Mouse (Mus musculus) layer of hippocampus, adult 9-11 months (tissue): ENCODE results near the gene AA986860.
A peak's percentile ranks its signal among the peaks of the same experiment; 100 is the strongest.

ENCODE experiments used
- DNase-seq: peaks from one replicate; pipeline ENCODE4 v3.0.0; 2022

The AA986860 gene

DNA sequence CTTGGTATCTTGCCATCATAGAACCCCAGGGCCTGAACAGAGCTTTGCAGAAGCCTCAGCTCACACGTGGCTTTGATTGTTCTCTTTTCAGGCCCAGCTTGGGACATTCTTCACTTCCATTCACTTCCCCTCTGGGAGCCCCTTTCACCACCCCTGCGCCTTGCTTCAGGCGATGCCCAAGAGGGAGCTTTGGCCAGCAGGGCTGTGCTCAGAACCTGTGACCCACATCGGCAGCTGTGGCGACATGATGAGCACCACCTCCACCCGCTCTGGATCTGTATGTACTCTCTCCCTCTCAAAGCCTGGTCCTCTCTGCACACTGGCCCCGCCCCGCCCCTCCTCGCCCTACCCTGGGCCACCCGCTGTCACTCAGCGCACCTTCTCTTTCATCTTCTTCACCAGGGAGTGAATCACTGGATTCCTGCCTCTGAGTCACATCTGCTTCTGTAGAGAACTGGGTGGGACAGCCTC lies 5.7 kb downstream of the AA986860 start:
- no peak for DNase-seq

DNA sequence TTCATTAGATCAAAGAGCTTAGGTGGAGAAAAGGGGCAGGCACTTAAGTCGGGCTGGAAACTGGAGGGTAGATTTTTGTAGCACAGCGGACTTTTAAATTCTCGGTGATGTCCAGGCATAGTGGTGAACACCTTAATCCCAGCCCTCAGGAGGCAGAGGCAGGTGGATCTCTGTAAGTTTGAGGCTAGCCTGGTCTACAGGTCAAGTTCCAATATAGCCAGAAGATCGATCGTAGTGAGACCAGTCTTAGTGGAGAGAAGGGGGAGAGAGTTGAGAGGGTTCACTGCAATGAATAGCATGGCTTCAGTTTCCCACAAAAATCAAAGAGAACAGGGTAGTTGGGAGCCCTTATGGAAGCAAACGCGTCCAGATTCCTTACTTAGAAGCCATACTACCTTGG lies 6.1 kb downstream of the AA986860 start:
- no peak for DNase-seq

DNA sequence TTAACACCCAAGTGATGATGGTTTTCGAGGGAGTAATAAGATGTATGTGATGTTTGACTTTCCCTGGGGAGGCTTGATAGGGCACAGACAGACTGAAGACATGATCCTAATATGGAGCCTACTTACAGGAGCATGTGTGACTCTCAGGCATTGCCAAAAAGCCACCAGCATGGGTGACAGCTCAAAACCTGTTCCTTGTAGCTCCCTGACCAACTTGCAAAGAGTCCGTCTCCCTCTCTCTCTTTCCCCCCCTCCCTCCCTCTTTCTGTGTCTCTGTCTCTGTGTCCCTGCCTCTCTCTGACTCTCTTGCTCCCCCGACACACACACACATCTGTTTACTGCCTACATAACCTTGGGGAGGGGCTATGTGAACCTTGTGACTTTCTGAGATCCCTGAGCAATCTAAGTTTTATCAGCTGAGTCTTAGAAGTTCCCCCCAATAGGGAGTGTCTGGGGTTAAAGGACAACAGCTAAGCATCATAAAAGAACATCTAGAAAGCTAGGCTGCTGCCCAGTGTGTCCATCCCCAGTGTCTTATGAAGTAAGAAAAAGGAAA lies 6.9 kb downstream of the AA986860 start:
- DNase-seq = no peak

DNA sequence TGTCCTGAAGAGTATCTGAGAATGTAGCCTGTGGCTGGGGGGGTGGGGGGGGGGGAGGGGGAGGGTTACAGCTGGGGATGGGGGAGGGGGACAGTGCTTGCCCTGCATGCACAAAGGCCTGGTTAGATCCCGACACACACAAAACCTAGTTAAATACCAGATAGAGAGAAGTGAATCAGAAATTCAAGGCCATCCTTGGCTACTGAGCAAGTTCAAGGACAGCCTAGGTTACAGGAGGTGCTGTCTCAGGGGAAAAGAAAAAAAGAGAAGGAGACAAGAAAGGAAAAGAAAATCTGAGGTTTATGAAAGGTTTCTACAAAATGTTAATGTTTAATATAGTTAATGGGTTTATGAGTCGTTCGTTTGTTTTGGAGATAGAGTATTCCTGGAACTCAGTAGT lies 7.9 kb downstream of the AA986860 start:
- DNase-seq = no peak

DNA sequence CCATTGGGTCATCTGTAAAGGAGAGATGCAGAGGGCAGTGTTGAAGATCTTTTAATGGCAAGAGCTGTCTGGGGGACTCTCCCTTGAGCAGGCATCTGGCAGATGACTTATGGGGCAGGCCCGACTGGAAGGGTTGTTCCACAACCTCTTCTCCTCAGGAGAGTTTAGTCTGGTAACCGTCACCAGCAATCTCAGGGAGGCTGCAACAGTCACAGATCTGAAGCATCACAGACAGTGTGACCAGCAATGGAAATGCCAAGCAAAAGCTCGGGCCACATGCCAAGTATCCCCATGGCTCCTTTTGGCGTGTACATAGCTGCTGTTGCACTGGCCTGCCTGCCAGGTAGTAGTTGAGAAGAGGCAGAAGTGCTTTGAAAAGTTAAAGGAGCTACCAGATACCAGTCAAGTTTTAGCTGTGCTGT lies 8.5 kb downstream of the AA986860 start:
- no peak for DNase-seq

DNA sequence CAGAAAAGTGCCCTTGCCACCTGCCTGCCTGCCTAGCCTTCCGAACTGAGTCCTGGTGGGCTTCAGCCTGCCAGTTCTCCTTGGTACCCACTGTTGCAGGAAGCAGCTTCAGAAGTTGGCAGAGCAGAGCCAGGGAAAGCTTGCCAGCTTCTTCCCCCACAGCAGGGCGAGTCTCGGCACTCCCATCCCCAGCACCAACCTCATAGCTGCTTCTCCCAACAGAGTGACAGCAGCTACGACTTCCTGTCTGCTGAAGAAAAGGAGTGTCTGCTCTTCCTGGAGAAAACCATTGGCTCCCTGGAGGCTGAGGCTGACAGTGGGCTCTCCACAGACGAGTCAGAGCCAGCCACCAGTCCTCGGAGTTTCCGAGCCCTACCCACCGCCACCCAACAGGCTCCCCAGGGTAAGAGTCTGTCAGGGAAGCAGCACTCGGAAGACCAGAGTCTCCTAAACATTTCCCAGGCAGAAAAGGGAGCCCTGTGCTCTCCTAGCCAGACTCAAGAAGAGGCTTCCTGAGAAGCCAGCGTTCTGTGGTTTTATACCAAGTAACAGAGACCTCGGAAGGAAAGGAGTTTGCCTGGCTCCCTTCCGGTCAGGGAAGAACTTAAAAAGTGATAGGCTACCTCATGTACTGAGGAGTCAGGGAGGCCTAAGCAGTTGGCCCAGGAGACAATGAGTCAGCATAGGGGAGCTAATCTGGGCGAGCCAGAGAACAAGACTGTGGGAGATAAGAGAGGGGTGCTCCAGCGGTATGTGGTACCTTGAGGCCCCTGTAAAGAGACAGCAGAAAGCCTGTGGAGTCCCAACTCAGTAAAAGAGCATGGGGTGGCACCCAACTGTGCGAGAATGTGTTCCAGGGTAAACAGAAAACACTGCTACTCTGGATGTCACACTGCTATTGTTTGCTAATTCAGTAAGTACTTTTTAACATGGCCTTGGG lies 9.3 kb downstream of the AA986860 start:
- DNase-seq = peak; percentile 70

DNA sequence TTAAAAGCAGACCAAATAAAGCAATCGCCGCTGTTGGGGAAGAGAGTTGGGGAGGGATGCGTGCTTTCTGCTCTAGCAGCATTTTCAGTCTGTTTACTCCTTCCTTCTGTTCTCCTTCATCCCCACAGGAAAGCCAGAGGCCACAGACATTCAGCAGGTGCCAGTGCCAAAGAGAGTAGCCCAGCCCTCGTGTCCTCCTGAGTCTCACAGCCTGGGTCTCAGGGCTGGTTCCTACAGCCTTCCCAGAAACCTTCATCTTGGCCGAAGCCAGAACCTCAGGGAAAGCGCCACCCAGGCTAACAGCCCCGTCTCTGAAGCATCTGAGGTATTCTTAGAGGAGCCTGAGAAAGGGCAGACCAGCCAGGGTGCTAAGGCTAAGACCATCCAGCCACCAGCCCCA lies 10.4 kb downstream of the AA986860 start:
- DNase-seq = no peak

DNA sequence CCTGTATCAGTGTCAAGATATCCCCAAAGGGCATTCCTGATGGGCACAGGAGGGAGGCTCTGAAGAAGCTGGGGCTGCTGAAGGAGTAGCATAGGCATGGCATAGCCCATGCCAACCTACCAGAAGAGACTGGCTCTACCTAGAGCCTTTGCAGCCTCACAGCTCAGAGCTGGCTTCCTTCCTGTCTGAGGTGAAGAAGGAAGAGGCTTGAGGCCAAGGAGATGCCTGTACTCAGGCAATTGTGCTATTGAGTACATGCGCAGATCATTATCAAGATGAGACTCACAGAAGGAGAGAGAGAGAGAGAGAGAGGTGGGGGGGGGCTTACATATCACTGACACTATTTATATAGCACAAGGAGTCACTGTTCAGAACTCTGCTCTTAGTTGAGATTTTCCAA lies 12.0 kb downstream of the AA986860 start:
- DNase-seq = no peak

DNA sequence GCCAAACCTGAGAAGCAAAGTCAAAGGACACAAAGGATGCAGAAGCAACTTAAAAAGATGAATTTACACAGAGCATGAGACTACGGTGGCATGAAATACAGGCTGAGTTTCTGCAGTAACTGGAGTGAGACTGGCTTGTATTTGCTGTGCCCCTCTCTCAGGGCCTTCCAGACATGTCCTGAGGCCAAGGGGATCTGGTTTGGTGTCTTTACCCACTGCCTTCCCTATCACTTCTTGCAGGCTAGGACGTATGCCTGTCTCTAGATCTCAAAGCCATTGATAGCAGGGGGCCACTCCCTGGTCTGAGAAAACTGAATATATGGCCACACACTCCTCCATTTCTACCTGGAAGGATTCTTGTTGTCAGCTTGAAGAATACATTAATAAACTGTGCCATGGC lies 12.4 kb downstream of the AA986860 start:
- DNase-seq = no peak

DNA sequence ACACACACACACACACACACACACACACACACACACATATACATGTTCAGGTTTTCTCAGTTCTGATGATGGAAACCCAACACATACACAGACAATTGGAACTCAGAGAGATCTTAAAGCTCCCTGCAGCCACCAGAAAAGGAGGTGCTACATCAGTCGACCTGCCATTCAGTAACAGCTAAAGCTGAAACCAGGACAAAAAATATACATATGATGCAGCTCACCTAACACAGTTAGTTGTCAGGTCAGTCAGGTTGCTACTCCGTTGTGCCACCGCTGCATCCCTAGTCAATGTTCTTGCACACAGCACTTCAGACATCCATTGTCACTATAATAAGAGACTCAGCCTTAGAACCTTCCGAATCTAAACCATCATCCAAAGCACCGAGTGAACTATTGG lies 13.2 kb downstream of the AA986860 start:
- no peak for DNase-seq

DNA sequence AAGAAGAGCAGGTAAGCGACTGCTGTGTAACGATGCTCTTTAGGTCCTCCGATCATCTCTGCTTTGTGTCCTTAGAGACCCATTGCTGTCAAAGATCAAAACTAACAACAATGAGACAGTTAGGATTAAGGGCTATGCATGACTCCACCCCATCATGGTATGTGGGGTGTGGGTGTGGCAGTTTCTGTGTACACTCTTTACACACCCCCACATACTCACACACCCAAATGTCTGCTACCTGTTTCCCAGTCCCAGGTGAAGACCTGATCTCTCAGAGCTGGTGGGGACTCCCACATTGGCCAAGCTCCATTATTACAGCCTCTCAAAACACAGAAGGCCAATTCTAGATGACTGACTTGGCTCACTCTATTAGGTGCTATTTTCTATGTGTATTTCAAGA lies 13.8 kb downstream of the AA986860 start:
- DNase-seq = no peak

DNA sequence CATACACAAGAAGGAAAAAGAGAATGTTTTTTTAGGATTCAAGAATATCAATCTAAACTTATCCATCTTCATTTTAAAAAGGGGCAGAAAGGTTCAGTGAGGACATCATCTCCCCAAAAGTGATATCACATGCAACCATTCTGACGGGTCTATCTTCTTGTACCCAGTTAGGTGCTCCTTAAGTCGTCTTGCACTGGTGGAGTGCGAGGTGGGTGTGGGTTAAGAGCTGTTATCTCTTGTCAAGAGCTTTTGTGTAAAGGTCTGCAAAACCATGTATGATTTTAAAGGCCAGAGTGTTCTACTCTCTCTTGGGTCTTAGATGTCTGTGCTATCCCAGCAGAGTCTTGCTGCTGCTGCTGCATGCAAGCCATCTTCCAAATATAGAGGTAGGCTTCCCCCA lies 15.0 kb downstream of the AA986860 start:
- DNase-seq = no peak

DNA sequence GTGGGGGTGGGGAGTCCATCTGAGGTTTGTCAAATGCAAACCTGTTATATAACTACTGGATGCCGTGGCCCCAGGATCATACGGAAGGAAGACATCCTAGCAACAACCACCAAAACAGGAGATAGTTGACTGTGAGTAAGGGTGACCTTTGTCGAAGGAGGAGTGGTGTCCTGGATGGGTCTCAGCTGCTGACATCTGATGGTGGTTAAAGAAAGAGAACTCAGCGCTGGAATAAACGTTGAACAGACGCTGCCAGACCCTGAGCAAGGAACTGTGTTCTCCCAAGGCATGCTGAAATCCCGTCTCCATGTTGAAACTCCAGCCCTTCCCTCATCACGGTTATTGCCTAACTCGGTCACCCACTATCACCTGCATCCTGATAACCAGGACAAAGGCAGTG lies 27.9 kb downstream of the AA986860 start:
- DNase-seq = no peak

DNA sequence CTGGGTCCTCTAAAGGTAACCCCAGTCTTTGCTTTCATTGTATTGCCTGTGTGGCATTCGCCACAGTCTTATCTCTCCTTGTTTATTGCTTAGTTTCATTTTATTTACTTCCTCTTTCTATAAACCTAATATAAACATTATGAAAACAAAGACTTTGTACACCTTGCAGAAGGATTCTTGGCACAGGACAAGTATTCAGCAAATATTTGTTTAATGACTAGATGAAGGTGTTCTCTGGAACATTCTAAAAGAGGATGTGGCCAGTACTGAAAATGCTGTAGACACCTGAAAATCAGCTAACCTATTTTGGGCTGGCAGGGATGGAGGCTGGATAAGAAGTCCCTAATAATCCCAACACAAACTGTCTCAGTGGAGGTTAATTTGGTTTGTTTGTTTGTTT lies 29.8 kb downstream of the AA986860 start:
- DNase-seq = no peak

DNA sequence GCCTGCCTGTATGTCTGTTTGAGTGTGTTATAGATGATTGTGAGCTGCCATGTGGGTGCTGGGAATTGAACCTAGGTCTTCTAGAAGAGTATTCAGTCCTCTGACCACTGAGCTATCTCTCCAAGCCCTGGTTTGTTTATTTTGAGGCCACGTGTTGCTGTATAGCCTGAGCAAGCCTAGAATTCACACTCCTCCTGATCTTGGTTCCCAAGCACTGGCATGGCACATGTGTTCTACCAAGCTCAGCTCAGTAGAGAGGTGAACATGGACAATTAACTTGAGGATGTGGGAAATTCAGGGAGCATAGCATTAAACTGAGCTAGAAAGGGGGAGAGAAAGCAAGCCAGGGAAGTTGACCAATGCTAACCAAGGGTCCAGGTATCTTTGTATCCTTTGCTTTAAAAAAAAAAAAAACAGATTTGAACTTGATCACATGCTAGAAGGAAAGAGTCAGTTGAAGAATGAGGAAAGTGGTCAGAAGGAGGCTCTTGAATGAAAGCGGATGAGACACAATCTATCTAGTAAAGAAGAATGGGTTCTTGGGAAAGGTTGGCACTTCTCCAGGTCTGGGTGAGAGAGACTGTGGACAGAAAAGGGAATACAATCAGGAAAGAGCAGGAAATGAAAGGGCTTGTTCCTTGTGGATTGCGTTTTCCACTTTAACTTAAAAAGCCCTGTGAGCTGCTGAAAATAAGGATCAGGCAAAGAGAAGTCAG lies 30.4 kb downstream of the AA986860 start:
- no peak for DNase-seq

DNA sequence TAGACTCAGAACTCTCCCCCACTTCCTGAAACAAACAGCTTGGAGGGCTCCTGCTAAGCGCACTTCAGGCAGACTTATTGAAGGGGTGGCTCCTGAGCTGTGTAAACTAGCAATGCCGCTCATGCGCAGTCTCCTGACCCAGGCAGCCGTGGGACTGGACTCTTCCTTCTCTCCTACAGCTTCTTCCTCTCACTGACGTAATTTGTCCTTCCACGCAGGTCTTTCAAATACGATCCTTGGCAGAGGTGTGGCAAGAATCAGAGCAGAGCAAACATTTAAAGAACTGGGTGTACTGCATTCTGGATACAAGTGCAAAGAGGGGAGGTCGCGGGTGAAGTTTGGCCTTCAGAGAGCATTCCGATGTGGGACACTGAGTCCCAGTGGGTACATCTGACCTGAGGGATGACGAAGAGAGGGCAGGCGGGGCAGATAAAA lies 32.3 kb downstream of the AA986860 start:
- no peak for DNase-seq

DNA sequence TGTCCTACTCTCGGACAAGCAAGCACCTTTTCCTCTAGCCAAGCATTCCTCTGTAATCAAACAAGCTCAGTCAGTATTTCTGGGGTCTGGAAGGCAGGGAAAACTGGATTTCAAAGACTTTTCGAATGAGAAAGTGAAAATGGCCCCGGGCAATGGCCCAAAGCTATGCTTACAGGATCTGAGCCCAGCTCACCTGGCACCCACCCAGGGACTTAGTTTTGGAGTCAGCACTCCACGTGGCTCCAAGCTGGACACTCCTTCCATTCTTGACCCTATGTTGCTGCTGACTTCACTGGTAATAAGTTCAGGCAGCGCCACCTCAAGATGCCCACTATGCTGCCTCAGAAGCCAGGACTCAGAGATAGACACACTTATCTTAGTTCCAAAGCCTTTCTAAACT lies 35.3 kb downstream of the AA986860 start:
- DNase-seq = no peak

DNA sequence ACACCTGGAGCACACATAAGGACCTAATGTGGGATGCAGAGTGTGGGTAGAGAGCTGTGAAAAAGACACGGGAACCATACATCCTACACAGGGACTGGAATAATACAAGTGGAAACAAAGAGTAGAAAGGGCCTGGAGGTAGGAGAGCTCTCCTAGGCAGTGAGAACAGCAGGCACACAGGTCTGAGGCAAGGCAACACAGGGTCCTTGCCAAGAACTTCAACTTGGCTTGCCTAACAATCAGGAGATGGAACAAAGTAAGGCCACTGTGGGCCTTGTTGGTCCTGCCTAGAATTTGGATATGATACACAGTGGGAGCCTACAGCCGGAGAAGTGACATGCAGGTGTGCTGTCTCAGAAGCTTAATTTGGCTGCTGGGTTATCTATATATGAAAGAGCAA lies 38.1 kb downstream of the AA986860 start:
- no peak for DNase-seq

DNA sequence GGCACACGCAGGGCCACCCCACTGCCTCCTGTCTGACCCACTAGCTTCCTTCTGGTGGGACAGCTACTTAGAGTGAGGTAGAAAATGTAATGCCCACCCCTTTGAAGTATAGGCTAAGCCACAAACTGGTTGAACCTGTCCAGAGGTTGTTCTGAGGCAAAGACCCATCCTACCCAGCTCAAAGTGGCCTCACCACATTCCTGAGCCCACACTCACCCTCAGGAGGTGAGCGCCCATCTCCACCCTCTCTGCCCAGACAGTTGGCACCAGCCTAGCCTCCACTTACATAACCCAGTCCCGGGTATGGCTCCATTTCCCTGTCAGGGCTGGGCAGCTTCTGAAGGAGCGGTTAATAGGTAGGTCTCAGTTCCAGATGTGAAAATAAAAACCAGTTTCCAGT lies 38.7 kb downstream of the AA986860 start:
- DNase-seq = no peak

DNA sequence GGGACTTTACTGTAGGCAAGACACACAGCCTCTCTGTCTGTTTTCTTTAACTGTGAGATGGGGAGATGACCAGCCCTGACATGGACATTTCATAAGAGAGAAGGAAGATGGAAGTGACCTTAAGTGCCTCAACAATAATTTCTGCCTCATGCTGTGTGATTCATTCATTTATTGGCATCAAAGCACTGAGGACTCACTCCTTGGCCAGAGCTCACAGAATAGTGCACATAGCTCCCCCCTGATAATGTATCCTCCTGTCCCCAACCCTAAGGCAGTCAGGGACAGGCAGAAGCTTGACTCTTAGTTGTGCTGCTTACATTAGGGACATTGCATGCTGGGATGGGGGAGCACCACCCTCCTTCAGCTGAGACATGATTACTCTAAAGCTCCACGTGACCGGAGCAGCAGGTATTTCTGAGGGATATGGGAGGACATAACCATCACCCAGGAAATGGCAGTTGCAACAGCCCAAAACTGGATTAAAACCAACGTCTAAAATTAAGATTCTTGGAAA lies 39.3 kb downstream of the AA986860 start:
- DNase-seq = no peak

DNA sequence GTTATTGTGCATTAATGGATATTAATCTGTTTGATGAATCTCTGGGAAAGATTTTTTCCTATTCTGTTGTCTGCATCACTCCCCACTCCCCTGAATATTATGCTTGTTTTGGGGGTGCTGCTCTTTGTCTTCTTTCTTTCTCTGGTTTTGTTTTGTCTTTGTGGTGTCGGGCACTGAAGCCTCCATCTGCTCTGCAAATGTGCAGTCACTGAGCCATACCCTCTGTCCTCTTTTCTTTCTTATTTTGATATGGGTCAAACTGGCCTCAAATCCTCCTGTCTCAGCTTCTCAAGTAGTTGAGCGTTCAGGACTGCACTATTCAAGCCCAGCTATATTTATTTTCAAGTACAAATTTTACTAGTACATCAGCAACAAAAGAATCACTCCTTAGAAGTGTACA lies 43.5 kb downstream of the AA986860 start:
- no peak for DNase-seq

DNA sequence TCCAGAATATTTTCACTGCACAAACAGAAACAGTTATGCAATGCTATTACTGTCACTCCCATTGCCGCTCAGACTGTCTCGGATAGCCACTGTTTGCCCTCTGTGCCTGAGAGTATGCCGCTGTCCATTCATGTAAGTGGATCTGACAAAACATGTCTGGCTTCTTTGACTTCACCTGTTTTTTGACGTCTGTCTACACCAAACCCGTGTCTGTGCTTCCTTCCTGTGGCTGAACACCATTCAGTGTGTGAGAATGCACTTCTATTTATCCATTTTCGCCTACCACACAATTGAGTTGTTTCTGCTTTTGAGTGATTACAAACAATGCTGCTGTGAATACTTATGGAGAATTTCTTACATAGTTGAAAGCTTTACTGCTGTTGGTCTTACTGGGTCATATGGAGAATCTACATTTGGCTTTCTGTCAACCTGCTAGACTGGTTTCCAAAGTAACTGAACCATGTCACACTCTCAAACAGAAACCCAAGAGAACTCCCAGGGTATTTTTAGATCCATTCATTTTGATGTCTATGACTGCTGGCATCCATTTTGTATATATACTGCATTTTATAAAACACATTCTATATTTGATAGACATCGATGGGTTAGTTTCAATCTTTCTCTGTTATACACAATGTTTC lies 44.0 kb downstream of the AA986860 start:
- no peak for DNase-seq

DNA sequence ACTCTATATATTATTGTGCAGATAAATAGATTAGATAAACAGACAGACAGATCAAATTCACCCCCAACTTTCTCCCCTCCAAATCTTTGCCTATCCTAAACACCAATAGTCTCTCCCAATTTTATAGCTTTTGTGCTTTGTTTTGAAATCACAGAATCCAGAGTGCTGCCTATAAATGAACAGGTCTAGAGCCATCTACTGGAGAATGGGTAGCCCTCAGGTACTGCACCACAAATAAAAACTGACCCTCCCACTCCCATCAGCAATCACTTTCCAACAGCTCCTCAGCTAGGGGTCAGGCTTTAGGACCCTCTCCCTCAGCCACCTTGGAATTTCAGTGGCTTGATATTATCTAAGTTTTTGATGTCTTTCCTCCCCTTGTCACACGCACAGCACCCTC lies 44.9 kb downstream of the AA986860 start:
- no peak for DNase-seq
